Mouse (Mus musculus) kidney, adult 18-20 months (tissue): ENCODE results near the gene Cd59a.
"Not testable (repeated sequence)": the region's sequence is repeated elsewhere in the genome, so short reads cannot be mapped to it uniquely, and the experiment has no call there.

Experiments used
- DNase-seq: peaks from one replicate; pipeline ENCODE4 v3.0.0; 2021

Gene Cd59a

DNA sequence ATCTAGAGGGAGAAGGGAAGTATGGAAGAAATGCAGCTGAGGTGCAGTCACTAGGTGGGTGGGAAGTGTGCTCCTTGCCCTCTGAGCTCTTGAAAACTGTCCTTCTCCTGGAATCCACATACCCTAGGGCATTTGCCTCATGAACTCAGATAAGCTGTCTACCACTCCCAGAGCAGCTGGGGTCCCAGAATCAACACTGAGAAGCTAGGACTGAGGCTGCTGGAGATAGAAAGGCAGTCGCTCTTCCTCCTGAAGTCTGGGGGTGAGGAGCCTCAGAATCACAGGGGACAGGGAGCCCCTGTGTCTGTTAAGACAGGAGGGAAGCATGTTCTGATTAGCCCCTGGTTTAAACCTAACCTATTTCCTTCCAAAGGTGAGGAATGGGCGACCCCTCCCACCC is 13.9 kb downstream of the Cd59a start:
- DNase-seq, result no peak

DNA sequence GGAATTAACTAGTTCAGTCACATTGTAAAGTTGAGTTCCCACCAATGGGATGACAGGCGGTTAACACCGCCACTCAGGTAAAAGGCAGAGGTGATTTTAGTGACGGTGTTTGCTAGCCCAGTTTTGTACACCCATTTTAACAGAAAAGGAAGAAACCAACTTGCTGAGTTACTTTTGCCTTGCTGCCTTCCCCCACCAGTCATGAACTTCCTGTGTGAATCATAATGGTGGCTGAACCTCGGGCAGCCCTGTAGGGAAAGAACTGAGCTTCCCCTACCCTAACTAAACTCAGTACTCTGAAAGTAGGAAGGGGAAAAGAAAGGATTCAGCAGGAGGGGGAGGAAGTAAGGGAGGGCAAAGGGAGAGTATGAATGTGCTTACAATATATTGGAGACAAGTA is 14.4 kb downstream of the Cd59a start:
- no peak for DNase-seq

DNA sequence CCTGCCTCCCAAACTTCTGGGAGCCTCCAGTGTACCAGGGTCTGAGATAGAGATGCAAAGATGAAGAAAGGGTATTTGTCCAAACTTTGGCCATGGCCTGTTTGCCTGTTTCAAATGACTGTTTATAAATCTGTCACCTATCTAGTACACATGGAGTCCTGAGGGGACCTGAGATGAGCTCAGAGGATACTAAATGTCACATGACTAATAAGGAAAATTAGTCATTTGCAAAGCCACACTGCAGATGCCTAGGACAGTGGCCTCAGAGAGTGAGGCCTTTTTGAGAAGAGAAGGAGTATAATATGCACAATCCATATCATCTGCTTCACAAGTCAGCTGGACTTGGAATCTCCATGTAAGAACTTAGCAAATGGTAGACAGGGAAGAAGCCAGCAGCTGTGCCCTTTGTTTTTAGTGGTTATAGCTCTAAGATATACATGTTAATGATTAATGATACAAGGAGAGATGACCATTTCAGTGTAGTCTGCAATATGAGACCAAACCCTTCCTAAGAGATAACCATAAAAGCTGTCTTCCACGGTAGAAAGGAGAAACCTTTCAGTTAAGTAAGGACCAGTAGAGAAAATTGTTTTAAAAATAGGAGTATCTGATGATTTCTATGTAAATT is 15.7 kb downstream of the Cd59a start:
- DNase-seq, result not testable (repeated sequence)

DNA sequence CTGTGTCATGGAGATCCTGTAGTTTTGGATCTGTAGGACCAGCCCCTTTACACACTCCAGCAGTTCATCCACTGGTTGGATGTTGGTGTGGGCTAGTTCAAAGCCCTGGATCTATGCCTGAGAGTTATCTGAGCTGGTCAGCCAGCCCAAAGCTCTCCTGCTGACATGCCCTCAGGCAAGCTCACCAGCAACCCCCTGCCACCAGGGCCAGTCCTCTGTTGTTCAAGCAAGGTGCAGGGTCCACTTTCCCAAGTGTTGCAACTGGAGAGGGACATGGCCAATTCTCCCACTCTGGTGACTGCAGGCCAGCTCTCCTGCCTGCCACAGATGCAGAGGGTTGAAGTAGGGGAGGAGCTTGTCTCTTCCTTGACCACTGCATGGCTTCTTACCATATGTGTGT is 18.0 kb downstream of the Cd59a start:
- DNase-seq, result not testable (repeated sequence)

DNA sequence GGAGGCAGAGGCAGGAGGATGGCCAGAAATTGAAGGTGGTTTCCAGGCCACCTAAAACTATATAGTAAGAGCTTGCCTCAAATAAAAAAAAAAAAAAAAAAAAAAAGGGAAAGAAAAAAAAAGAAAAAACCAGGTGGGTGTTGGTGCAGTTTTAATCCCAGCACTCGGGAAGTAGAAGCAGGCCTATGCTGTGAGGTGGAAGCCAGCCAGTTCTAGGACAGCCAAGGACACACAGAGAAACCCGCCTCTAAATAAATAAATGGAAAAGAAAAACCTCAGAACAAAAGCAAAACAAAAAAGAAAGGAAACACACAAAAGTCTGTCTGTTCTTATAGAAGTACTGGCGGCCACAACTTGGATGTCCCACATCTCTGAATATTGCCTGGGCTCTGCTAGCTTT is 19.3 kb downstream of the Cd59a start:
- DNase-seq, result no peak

DNA sequence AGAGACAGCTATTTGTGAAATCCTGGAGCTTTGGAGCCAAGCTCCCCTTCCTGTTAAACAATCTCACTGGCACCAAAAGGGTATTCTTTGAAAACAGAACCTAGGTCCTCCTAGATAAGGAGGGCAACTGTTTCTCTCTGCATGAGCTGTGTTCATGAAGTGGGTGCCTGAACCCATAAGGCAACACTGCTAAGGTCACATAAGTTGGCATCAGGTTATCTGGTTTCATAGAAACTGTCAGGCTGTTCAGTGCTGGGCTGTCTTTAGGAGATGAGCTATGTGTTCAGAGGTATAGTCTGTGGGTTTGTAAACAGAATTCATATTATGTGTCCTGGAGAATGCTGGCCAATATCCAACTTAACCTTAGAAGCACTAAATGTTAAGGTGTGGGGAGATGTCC is 21.6 kb downstream of the Cd59a start:
- DNase-seq, result not testable (repeated sequence)

DNA sequence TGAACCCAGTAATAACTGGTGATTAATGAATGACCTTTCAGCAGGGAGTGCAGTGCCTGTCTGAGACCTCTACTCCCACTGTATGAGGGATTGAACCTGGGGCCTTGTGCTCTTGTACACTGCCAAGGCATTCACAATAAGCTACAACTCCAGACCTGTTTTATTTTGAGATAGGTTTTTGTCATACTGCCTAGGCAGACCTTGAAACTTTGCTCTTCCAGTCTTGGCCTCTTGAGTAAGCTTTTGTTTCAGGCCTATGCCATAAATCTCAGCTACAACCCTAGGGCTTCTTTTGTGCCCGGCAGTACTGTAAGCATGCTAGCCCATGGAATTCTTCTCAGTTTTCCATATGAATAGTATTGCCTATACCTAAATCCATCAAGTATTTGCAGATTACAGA is 23.5 kb downstream of the Cd59a start:
- DNase-seq, result no peak

DNA sequence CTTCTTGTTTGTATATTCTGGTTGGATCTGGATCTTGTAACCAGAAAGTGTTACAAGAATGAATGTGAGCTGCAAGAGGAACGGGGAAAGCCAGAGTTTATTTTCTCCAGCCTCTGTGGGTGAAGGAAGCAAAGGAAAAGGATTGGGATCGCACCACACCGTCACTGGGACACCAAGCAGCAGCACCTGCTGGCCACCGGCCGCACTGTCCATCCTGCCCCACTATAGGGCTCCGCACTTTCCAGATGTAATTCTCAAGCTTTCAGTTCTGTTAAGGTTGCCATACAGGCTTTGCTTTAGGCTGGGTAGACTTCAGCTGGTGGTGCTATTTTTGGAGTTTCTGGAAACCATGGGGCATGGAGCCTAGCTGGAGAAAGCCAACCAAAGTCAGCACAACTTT is 24.7 kb downstream of the Cd59a start:
- DNase-seq, result no peak

DNA sequence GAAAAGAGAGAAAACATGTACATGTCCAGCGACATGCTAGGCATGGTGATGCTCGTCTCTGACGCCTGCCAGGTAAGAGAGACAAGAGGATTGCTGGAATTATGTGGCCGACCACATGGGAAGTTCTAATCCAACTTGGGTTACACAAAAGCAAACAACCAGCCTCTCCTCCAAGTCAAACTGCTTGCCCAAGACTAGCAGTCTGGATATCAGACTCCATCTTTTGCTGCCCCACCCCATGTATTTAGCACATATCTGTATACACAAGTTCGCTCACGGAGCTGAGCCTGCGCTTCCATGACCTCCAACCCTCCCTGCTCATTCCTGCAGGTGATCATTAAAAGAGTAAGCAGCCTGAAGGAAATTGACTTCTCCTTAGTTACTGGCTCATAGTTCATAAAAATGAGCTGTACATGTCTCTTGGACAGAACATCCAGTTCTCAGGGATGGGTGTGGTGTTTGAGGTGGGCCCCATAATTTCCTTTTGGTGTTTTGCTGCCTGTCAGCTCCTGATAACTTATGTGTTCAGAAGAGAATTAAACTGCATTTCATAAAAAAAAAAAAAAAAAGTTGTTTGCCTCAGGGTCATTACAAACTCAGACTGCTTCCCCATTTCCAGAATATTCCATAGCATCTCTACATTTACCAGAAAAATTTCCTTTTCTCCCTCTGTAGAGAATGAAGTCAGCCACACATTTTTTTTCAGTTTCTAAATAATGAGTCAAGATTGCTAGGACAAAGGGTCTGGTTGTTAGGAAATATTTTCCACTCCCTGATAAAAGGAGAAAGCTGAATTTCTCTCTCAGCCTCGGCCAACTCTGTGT is 26.3 kb downstream of the Cd59a start:
- DNase-seq, result peak; percentile 16

DNA sequence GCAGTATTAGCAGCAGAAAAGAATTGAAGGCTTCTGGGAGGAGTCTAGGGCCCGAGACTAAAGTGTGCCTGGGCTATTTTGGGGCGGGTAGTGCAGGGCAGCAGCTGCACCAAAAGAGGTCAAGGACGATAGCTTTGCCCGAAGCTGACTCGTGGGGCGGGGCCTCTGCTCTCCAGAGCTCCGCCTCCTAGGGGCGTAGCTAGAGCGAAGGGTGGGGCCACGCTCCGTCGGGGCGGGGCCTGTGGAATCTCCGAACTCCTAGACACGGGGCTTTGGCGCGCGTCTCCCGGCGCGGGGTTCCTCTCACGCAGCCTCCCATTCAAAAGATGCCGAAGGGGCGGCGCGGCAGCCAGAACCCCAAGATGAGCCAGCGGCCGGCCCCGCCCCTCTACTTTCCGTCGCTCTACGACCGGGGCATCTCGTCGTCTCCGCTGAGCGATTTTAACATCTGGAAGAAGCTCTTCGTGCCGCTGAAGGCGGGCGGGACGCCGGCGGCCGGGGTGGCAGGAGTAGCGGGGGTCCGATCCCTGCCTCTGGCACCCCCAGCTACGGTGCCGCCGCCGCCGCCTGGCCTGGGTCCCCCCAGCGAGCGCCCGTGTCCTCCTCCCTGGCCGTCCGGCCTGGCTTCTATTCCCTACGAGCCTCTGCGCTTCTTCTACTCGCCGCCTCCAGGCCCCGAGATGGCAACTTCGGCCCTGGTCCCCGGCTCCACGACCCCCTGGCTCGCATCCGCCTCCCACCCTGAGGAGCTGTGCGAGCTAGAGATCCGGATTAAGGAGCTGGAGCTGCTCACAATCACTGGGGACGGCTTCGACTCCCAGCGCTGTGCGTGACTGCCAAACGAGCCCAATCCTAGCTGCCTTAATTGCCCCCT is 27.1 kb downstream of the Cd59a start, which contains the start of gene A930018P22Rik:
A930018P22Rik (plus strand) TSS at position 265 of the 874 bp plus-strand sequence.
- peak; percentile 96 for DNase-seq

DNA sequence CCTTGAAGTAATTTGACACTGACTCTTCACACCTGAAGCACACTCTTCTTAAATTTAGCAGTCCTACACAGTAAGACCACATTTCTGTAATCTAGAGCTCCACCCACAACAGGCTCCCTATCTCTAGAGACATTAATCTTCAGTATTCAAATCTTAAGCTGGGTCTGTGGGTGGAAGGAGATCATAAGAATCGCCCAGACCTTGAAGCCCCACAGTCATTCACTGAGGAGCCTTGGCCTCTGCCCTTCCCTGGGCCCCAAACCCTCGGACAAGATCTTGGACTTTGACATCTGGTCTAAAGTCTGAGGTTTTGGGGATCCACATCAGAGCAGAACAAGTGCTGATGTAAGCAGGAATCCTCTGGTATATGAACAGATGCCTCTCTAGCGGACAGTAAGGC is 27.9 kb downstream of the Cd59a start:
- no peak for DNase-seq

DNA sequence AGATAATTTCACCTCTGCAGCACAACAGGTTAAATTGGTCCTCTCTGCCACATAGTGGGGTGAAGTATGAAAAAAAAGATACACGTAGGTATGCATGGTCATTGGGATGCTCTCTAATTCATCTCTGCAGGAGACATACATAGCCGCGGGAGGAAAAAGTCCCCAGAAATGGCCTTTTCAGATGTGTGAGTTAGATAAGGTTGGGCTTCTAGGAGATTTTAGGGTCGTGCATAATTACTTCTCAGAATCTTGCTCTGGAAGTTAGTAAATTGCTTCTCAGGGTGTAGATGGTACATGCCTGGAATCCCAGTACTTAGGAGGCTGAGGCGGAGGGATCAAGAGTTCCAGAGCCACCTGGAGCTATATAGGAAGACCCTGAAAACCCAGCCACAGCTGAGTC is 28.5 kb downstream of the Cd59a start:
- no peak for DNase-seq

DNA sequence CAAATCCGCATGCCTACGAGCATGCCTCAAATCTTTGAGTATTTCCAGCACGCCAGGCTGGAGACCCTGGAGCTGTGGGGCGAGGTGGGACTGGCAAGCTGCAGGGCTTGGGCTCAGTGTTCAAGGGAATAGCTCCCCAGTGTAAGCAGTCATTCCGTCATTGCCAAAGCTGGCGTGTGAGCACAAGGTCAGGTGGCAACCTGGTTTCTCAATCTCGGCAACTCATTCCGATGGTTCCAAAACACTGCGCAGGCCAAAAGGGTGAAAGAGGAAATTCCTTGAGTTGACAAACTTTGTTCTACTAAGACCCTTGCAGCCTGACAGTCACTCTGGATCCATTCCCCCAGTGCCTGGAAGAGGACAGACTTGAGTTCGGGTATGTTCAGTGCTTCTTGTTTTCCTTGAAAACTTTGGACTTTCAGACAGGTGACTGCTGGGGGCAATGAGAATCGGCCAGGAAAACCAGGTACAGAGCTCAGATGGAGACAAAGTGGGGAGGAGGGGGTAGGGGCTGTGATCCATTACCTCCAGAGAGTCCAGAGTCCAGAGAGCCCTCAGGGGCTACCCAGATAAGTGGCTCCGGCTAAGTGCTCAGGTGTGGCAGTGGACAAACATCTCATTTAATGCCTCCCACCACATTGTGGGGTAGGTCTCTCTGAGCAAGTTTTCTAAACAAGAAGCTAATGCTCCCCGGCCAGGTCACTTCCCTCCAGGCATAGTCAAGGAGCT is 33.4 kb downstream of the Cd59a start:
- peak; percentile 29 for DNase-seq

DNA sequence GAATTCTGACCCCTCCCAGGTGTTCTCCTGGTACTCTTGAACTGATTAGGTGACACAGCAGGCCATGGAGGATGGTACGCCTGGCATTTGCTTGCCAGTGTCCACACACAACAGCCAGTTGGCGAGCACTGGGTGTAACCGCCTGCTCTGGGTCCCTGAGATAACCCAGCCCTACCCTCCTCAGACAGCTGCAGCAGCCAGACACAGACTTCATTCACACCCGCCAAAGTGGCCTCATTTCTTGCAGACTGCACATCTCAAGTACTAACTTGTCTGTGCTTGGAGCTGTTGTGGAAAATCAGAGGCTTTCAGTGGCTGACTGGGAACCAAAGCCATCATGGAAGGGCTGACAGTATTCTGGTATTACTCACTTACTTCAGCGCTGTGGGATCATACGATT is 34.6 kb downstream of the Cd59a start:
- DNase-seq, result no peak

DNA sequence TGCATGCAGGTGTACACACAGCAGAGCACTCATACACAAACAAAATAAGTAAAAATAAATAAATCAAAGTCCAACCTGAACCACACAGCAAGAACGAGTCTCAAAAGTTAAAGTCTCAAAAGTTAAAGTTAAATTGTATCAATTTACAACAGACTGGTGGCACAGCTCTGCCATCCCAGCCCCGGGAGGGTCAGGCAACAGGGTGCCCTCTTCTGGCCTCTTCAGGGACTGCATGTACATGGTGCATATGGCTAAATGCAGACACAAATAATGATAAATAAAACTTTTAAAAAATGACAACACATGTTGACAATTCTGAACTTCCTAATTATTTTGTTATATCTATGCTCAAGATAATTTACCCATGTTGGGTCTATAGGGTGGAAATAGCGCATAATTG is 35.4 kb downstream of the Cd59a start:
- peak; percentile 35 for DNase-seq

DNA sequence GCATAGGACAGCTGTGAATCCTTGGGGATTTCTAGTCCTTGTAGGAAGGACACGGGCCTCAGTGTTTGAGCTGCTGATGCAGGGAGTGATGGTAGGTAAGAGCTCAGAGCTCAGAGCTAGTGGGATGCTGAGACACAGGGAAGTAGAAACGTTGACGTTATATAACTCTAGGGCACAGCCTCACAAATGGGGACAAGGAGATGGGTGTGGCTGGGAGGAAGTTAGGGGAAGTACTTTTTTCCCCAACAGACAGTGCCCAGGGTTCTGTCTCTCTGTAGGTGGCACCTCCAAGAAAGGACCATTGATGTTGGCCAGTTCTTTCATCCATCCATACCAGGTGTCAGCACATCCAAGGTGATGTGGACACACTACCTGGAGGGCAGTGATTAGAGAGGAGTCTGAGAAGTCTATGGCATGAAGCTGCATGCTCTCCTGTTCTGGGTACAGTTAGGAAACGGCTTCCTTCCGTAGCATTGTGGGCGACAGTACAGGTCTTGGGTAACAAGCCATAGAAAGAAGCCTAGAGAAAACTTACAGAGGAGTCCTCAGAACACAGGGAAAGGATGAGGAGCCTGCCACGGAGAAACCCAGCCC is 36.8 kb downstream of the Cd59a start:
- no peak for DNase-seq

DNA sequence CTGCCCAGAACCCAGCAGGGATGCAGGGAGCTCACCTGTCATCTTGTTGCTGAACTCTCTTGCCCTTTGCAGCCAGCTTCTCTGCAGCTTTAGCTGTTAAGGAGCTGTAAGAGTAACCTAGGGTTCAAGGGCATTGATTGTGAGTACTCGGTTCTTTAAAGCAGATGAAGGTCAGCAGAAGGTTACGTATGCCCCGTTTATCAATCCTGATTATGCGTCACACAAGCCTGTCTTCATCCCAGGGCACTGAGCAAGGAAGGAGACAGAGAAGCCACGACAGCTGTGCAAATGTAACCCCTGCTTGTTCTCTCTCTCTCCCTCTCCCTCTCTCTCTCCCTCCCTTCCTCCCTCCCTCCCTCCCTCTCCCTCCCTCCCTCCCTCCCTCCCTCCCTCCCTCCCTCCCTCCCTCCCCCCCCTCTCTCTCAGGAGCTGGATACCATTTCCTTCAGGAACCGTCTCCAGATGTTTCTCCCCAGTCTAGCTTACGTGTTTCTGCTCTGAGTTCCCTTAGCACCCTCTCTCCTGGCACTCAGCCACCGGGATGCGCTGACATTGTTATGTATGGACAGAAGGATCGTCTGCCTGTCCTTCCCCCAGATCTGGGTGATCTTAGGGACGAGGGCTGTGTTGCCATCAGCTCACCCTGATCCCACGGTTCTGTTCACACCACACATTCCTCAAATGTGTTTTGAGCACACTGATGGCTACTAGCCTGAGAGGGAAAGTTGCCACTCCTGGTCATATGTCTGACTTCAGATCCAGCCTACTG is 37.6 kb downstream of the Cd59a start:
- DNase-seq, result no peak

DNA sequence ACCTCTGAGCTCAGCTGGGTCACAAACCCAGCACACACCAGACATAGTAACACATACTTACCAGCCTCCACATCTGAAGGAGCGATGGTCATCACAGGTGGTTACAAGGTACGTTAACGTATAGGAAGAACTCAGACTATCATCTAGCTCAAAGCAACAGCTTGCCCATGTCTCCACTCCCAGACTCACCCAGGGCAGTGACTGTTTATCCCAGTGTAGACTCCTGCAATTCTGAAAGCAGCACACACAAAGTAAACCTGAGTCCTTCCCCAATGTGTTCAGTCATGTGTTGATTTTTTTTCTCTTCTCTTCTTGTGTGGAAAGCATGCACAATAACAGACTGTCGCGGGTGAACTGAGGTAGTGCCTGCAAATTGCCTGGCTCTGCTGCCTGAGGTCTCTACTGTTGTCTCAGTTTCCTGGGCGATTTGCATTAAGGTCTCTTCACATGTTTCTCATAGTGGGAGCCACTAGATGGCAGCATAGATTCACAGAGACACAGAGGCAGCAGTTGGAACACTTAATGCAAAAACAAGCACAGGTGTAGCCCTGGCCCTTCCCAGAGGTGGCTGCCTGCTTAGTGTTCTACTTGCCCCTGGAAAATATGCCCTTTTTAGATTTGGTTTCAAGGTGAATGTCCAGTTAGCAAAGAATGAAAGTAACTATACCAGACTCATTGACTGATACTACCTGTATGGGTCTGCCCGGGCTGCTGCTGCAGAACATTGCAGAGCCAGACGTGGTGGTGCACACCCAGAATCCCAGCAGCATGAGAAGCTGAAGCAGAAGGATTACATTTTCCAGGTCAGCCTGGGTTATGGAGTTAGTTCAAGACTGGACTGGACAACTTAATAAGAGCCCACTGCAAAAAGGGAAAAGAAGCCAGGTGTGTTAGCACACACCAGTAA is 38.8 kb downstream of the Cd59a start:
- peak; percentile 64 for DNase-seq

DNA sequence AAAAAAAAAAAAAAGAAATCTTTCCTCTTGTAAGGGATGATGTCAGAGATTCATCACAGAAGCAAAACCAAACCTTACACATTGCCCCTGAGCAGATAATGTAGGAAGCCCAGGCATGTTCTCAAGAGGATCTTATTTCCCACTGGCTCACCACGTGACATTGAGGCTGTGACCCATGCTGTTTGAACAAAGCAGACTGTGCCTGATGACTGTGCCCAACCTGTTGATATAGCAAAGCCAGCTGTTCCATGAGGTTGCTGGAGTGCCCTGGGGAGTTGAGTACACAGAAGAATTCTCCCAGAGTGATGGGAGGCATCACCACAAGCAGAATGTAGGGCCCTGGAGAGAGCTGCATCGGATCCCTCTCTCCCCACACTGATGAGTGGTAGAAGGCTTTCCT is 40.3 kb downstream of the Cd59a start:
- no peak for DNase-seq

DNA sequence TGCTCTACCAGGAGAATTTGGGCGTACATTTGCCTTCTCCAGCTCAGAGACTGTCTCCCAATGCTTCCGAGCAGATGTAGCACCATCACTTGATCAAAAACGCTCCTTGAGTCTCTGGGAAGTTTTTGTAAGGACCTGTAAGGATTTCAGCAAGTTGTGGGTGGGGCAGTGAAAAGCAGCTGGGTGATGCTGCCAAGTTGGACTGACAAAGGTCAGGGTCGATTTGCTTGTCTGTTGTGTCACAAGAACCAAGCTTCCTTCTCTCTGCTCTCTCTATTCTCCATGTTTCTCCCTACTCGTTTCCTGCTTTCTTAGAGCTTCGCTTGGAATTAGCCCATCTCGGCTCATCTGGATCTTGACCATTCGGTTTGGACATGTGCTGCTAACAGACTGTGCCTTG is 46.5 kb downstream of the Cd59a start:
- no peak for DNase-seq

DNA sequence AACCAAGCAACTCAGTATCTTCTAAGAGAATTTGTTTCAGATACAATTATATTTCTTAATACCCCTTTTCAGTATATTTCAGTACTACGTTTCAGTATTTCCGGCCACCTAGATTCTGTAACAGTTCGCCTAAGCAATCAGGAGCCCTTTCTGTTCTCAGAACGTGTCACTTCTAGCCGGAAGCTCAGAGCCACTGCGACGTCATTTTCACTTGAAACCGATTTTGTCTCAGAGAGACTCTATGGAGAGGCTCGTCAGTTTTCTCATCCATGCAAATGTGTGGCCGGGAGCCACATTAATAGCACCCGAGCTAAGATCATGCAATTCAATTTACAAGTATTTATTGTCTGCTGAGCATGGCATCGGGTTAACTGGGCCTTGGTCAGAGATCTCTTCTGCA is 48.4 kb downstream of the Cd59a start:
- no peak for DNase-seq
